Mouse (Mus musculus) intestine, embryonic 16.5 days (tissue): Measurements from ENCODE around the gene Cenpc1. TPM values are rescaled to one million over a fixed set of nuclear protein-coding genes. Genes with fewer than 3 reads are reported as not detected.

Experiments
- ATAC-seq: fragments of 200-750 bp; cut with Nextera tagmentation; 2 replicates; pipeline ENCODE4 v1.8.0; 2017; ENCODE audit warnings: moderate TSS enrichment, moderate library complexity
- H3K27ac ChIP-seq: fragments of 300-500 bp; sonication (generic); 2 replicates; pipeline ENCODE4 v1.5.1; 2014; ENCODE audit warnings: mild to moderate bottlenecking, low read length
- H3K27me3 ChIP-seq: fragments of 300-500 bp; sonication (generic); replicated peaks from 2 replicates; pipeline ENCODE4 v1.6.1; 2014; ENCODE audit warnings: low read length, control low read depth, mixed read lengths; ENCODE audit not compliant: control insufficient read depth, insufficient read depth
- H3K36me3 ChIP-seq: fragments of 300-500 bp; sonication (generic); 2 replicates; pipeline ENCODE4 v1.6.1; 2014; ENCODE audit warnings: low read length, control low read depth; ENCODE audit not compliant: control insufficient read depth, insufficient read depth
- H3K4me1 ChIP-seq: fragments of 300-500 bp; sonication (generic); 2 replicates; pipeline ENCODE4 v1.6.1; 2014; ENCODE audit warnings: low read length, control low read depth, mixed read lengths; ENCODE audit not compliant: control insufficient read depth, insufficient read depth
- H3K4me2 ChIP-seq: fragments of 300-500 bp; sonication (generic); 2 replicates; pipeline ENCODE4 v1.6.1; 2014; ENCODE audit warnings: low read depth, low read length, control low read depth
- H3K4me3 ChIP-seq: fragments of 300-500 bp; sonication (generic); 2 replicates; pipeline ENCODE4 v1.5.1; 2014; ENCODE audit warnings: mild to moderate bottlenecking, low read length
- H3K9ac ChIP-seq: fragments of 300-500 bp; sonication (generic); 2 replicates; pipeline ENCODE4 v1.6.1; 2014; ENCODE audit warnings: low read depth, low read length
- H3K9me3 ChIP-seq: fragments of 300-500 bp; sonication (generic); 2 replicates; pipeline ENCODE4 v1.6.1; 2016; ENCODE audit warnings: low read length, control low read depth; ENCODE audit not compliant: control insufficient read depth
- WGBS: fragments of 180-500 bp; shearing (Covaris S2); extraction: QIAGEN DNeasy Blood & Tissue Kit; methylation state at CpG from one replicate; pipeline ENCODE4 v1.1.7; 2014; 5-methylcytosine and 5-hydroxymethylcytosine counted together
- polyA plus RNA-seq: library from polyadenylated mRNA; unstranded; fragments of >200 nt; fragmentation: Nextera tagmentation; extraction: Ambion mirVana; gene quantifications from 2 replicates; pipeline ENCODE4 v1.2.1, GENCODE M21; 2015

The Cenpc1 gene
- 19.9 and 21.6 TPM in 2 replicates for polyA plus RNA-seq

- H3K27me3 ChIP-seq = no peaks in the 10 kb centered on the region
Observed at GRCm38 (mm10) chr5:86065101-86065875, at the start of gene Cenpc1. Cenpc1 (minus strand) TSS chr5:86065583.

GRCm38 (mm10) chr5:86113997-86114396 lies 48.6 kb upstream of the Cenpc1 start:
- no peak for ATAC-seq

More at GRCm38 (mm10) chr5:86065101-86065875, at the start of gene Cenpc1:
- Histone ChIP-seq H3K27ac (peak within 1 kb of the TSS; percentile 96), H3K36me3 (no peaks in the 10 kb centered on the region), H3K4me3 (peak within 1 kb of the TSS; percentile 80), H3K4me1 (peaks cover 6% of the 10 kb centered on the region; the same call in 1 of the 2 replicates), H3K4me2 (peak within 1 kb of the TSS; percentile 83), H3K9ac (peak within 1 kb of the TSS; percentile 87), H3K9me3 (no peaks in the 10 kb centered on the region)
- WGBS = under 1% methylated on average over 59 of the region's 60 CpGs
- ATAC-seq = peak; percentile 95

GRCm38 (mm10) chr5:86113037-86113436 lies 47.7 kb upstream of the Cenpc1 start:
- Histone ChIP-seq H3K9me3 (no peaks in the 10 kb centered on the region), H3K36me3 (no peaks in the 10 kb centered on the region), H3K4me1 (no peaks in the 10 kb centered on the region), H3K27ac (no peak overlapping the region), H3K27me3 (no peaks in the 10 kb centered on the region), H3K4me3 (no peak overlapping the region), H3K4me2 (no peak overlapping the region), H3K9ac (no peak overlapping the region)
- WGBS = 89% methylated on average over 2 of the region's 2 CpGs
- ATAC-seq = no peak

More at GRCm38 (mm10) chr5:86113997-86114396, 48.6 kb upstream of the Cenpc1 start:
- H3K36me3 ChIP-seq = peaks cover 5% of the 10 kb centered on the region; the same call in 1 of the 2 replicates
- no peak overlapping the region for H3K27ac ChIP-seq
- H3K4me2 ChIP-seq = no peak overlapping the region
- H3K4me3 ChIP-seq = no peak overlapping the region
- no peaks in the 10 kb centered on the region for H3K4me1 ChIP-seq
- 61% methylated on average over 1 of the region's 1 CpGs for WGBS
- no peaks in the 10 kb centered on the region for H3K9me3 ChIP-seq
- no peak overlapping the region for H3K9ac ChIP-seq
- H3K27me3 ChIP-seq = no peaks in the 10 kb centered on the region

- WGBS = 92% methylated on average over 1 of the region's 1 CpGs
- Histone ChIP-seq H3K4me2 (no peak overlapping the region), H3K27me3 (no peaks in the 10 kb centered on the region), H3K4me3 (no peak overlapping the region), H3K36me3 (no peaks in the 10 kb centered on the region), H3K9ac (no peak overlapping the region), H3K9me3 (no peaks in the 10 kb centered on the region), H3K27ac (no peak overlapping the region), H3K4me1 (no peaks in the 10 kb centered on the region)
- no peak for ATAC-seq
Observed at GRCm38 (mm10) chr5:86111074-86111473, 45.7 kb upstream of the Cenpc1 start.

GRCm38 (mm10) chr5:86106610-86107009 lies 41.2 kb upstream of the Cenpc1 start:
- Histone ChIP-seq H3K27ac (no peak overlapping the region), H3K9ac (no peak overlapping the region), H3K27me3 (no peaks in the 10 kb centered on the region), H3K4me3 (no peak overlapping the region), H3K36me3 (no peaks in the 10 kb centered on the region), H3K4me1 (no peaks in the 10 kb centered on the region), H3K4me2 (no peak overlapping the region), H3K9me3 (no peaks in the 10 kb centered on the region)
- WGBS = 81% methylated on average over 2 of the region's 2 CpGs
- no peak for ATAC-seq

GRCm38 (mm10) chr5:86102176-86102575 lies 36.8 kb upstream of the Cenpc1 start:
- H3K27ac ChIP-seq = no peak overlapping the region
- no peak for ATAC-seq

GRCm38 (mm10) chr5:86100621-86101020 lies 35.2 kb upstream of the Cenpc1 start:
- Histone ChIP-seq H3K27ac (no peak overlapping the region), H3K27me3 (no peaks in the 10 kb centered on the region), H3K9me3 (no peaks in the 10 kb centered on the region), H3K4me2 (no peak overlapping the region), H3K36me3 (no peaks in the 10 kb centered on the region), H3K4me3 (no peak overlapping the region), H3K9ac (no peak overlapping the region), H3K4me1 (no peaks in the 10 kb centered on the region)
- no peak for ATAC-seq
- 77% methylated on average over 3 of the region's 3 CpGs for WGBS

More at GRCm38 (mm10) chr5:86102176-86102575, 36.8 kb upstream of the Cenpc1 start:
- no peaks in the 10 kb centered on the region for H3K36me3 ChIP-seq
- no peaks in the 10 kb centered on the region for H3K4me1 ChIP-seq
- no peak overlapping the region for H3K4me2 ChIP-seq
- H3K9ac ChIP-seq = no peak overlapping the region
- no peak overlapping the region for H3K4me3 ChIP-seq
- no peaks in the 10 kb centered on the region for H3K27me3 ChIP-seq
- no peaks in the 10 kb centered on the region for H3K9me3 ChIP-seq
- WGBS = 97% methylated on average over 2 of the region's 2 CpGs

- ATAC-seq = no peak
- no peaks in the 10 kb centered on the region for H3K9me3 ChIP-seq
- H3K4me2 ChIP-seq = no peak overlapping the region
- WGBS = 84% methylated on average over 3 of the region's 3 CpGs
- H3K27me3 ChIP-seq = no peaks in the 10 kb centered on the region
- H3K9ac ChIP-seq = no peak overlapping the region
- H3K36me3 ChIP-seq = no peaks in the 10 kb centered on the region
- H3K4me3 ChIP-seq = no peak overlapping the region
- no peaks in the 10 kb centered on the region for H3K4me1 ChIP-seq
- H3K27ac ChIP-seq = no peak overlapping the region
Observed at GRCm38 (mm10) chr5:86098988-86099387, 33.6 kb upstream of the Cenpc1 start.

- Histone ChIP-seq H3K4me3 (no peak overlapping the region), H3K4me2 (no peak overlapping the region), H3K36me3 (no peaks in the 10 kb centered on the region), H3K9me3 (no peaks in the 10 kb centered on the region), H3K4me1 (no peaks in the 10 kb centered on the region), H3K9ac (no peak overlapping the region), H3K27ac (no peak overlapping the region), H3K27me3 (no peaks in the 10 kb centered on the region)
- WGBS = 77% methylated on average over 9 of the region's 9 CpGs
- ATAC-seq = no peak
Observed at GRCm38 (mm10) chr5:86094754-86095153, 29.4 kb upstream of the Cenpc1 start.
